Mouse (Mus musculus): ENCODE data around the gene Naa80. TPM values are rescaled to one million over a fixed set of nuclear protein-coding genes. Genes with fewer than 3 reads are reported as not detected.
A peak's percentile ranks its signal among the peaks of the same experiment; 100 is the strongest.
"Not testable (repeated sequence)": the region's sequence is repeated elsewhere in the genome, so short reads cannot be mapped to it uniquely, and the experiment has no call there.

The Naa80 gene
- total RNA-seq, 2 experiments from 2014 or later, result 6.9 to 7.2 TPM

- no peak for ATAC-seq (ENCODE audit: poor library complexity, severe bottlenecking)
Observed at GRCm38 (mm10) chr9:107550491-107551116, 28.1 kb upstream of the Naa80 start.

GRCm38 (mm10) chr9:107551117-107551889, 27.4 kb upstream of the Naa80 start, which contains the start of gene Rassf1:
Gene Rassf1, plus strand, starts transcription at chr9:107551555.
- peak; percentile 25 for ATAC-seq (ENCODE audit: poor library complexity, severe bottlenecking)

GRCm38 (mm10) chr9:107551890-107552355, 26.8 kb upstream of the Naa80 start:
- ATAC-seq (ENCODE audit: poor library complexity, severe bottlenecking), result no peak

- no peak for ATAC-seq (ENCODE audit: poor library complexity, severe bottlenecking)
Observed at GRCm38 (mm10) chr9:107552690-107553393, 25.8 kb upstream of the Naa80 start.

- no peak for ATAC-seq (ENCODE audit: poor library complexity, severe bottlenecking)
Observed at GRCm38 (mm10) chr9:107553541-107554318, 25.0 kb upstream of the Naa80 start.

- peak; percentile 78 for ATAC-seq (ENCODE audit: poor library complexity, severe bottlenecking)
Observed at GRCm38 (mm10) chr9:107554319-107554825, 24.3 kb upstream of the Naa80 start.

GRCm38 (mm10) chr9:107555031-107555457, 23.6 kb upstream of the Naa80 start:
- peak; percentile 31 for ATAC-seq (ENCODE audit: poor library complexity, severe bottlenecking)

- ATAC-seq (ENCODE audit: poor library complexity, severe bottlenecking), result no peak
Observed at GRCm38 (mm10) chr9:107555701-107556100, 23.0 kb upstream of the Naa80 start.

- peak; percentile 17; the same call in 1 of the 2 replicates for ATAC-seq (ENCODE audit: poor library complexity, severe bottlenecking)
Observed at GRCm38 (mm10) chr9:107556346-107556745, 22.3 kb upstream of the Naa80 start.

- peak; percentile 98 for ATAC-seq (ENCODE audit: poor library complexity, severe bottlenecking)
Observed at GRCm38 (mm10) chr9:107563029-107563581, 15.6 kb upstream of the Naa80 start, which contains the start of gene Tusc2. Gene Tusc2, plus strand, starts transcription at chr9:107563255.

GRCm38 (mm10) chr9:107565556-107565955, 13.1 kb upstream of the Naa80 start:
- ATAC-seq (ENCODE audit: poor library complexity, severe bottlenecking), result not testable (repeated sequence)

- peak; percentile 28; the same call in 1 of the 2 replicates for ATAC-seq (ENCODE audit: poor library complexity, severe bottlenecking)
Observed at GRCm38 (mm10) chr9:107566041-107566709, 12.5 kb upstream of the Naa80 start.

- no peak for ATAC-seq (ENCODE audit: poor library complexity, severe bottlenecking)
Observed at GRCm38 (mm10) chr9:107566855-107567254, 11.8 kb upstream of the Naa80 start.

- no peak for ATAC-seq (ENCODE audit: poor library complexity, severe bottlenecking)
Observed at GRCm38 (mm10) chr9:107567702-107568319, 10.9 kb upstream of the Naa80 start, which contains the start of gene Hyal2. Gene Hyal2, plus strand, starts transcription at chr9:107567945.

GRCm38 (mm10) chr9:107568331-107569261, 10.1 kb upstream of the Naa80 start:
- peak; percentile 81 for ATAC-seq (ENCODE audit: poor library complexity, severe bottlenecking)

GRCm38 (mm10) chr9:107569270-107569669, 9.4 kb upstream of the Naa80 start:
- ATAC-seq (ENCODE audit: poor library complexity, severe bottlenecking), result peak; percentile 20

GRCm38 (mm10) chr9:107570016-107570415, 8.7 kb upstream of the Naa80 start:
- ATAC-seq (ENCODE audit: poor library complexity, severe bottlenecking), result no peak

- ATAC-seq (ENCODE audit: poor library complexity, severe bottlenecking), result no peak
Observed at GRCm38 (mm10) chr9:107570845-107571244, 7.8 kb upstream of the Naa80 start.

Measured in megakaryocyte, adult 5-6 weeks (primary cell).